Mouse (Mus musculus): Measurements from ENCODE around the gene Them4. TPM values are rescaled to one million over a fixed set of nuclear protein-coding genes. Genes with fewer than 3 reads are reported as not detected.
"Not testable (repeated sequence)": the region's sequence is repeated elsewhere in the genome, so short reads cannot be mapped to it uniquely, and the experiment has no call there.

The Them4 gene
- 20.2 and 21.5 TPM in 2 replicates for polyA plus RNA-seq (2015; fragmentation: Nextera tagmentation; extraction: Ambion mirVana)

- TF ChIP-seq CTCF (IDR thresholded peaks at IDR 0.05; ENCODE audit: low read depth), result peak; percentile 33; the same call in 1 of the 2 replicates
- H3K36me3 ChIP-seq (ENCODE audit: insufficient read depth, low read length), result no peaks in the 10 kb centered on the region
- no peaks in the 10 kb centered on the region for H3K9me3 ChIP-seq (replicated peaks; ENCODE audit: low read length)
- DNase-seq (ENCODE audit: low spot score), result peak; percentile 97
- peak within 1 kb of the TSS; percentile 44 for H3K4me3 ChIP-seq (replicated peaks; ENCODE audit: low read depth, low read length)
- WGBS, result 2% methylated on average over 47 of the region's 47 CpGs
- H3K27ac ChIP-seq, result peak within 1 kb of the TSS; percentile 85
- peak; percentile 99 for ATAC-seq (replicated peaks; ENCODE audit: low FRiP score, low read depth)
- peak within 1 kb of the TSS; percentile 66 for H3K9ac ChIP-seq (ENCODE audit: low read depth, low read length)
- 0 out of 2 replicates have a peak, but pooled peaks cover 4% of the 10 kb centered on the region for H3K4me1 ChIP-seq (replicated peaks; ENCODE audit: insufficient read depth, low read length)
- H3K4me2 ChIP-seq (ENCODE audit: low read length), result peak within 1 kb of the TSS; percentile 53
- H3K27me3 ChIP-seq (ENCODE audit: insufficient read depth, low read length), result no peaks in the 10 kb centered on the region
These were observed at the start of gene Them4 for GRCm38 (mm10) chr3:94309633-94310363. Them4 (plus strand) TSS chr3:94310089.

DNA sequence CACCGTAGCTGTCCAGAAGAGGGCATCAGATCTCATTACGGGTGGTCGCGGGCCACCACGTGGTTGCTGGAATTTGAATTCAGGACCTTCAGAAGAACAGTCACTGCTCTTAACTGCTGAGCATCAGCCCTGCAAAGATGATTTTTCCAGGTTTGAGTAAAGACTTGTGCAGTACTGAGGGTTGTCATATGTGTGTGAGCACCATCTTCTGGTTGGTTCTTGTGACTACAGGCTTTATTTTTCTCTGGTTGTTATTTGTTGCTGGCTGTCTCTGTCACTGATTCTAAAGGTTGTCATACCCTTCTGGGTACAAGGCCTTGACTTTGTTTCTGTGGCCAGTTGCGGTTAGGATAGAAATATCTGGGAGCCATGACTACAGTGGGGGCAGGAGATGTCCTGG, 49.3 kb upstream of the Them4 start:
- no peak; the same call in none of the 2 replicates for ATAC-seq (replicated peaks; ENCODE audit: low FRiP score, low read depth)
- H3K27ac ChIP-seq, result no peak overlapping the region
- H3K36me3 ChIP-seq (ENCODE audit: insufficient read depth, low read length), result no peaks in the 10 kb centered on the region
- peak; percentile 71 for TF ChIP-seq CTCF (IDR thresholded peaks at IDR 0.05; ENCODE audit: low read depth)
- H3K4me2 ChIP-seq (ENCODE audit: low read length), result no peak overlapping the region
- no peaks in the 10 kb centered on the region for H3K4me1 ChIP-seq (replicated peaks; ENCODE audit: insufficient read depth, low read length)
- H3K9me3 ChIP-seq (replicated peaks; ENCODE audit: low read length), result no peaks in the 10 kb centered on the region
- H3K9ac ChIP-seq (ENCODE audit: low read depth, low read length), result no peak overlapping the region
- no peaks in the 10 kb centered on the region for H3K27me3 ChIP-seq (ENCODE audit: insufficient read depth, low read length)
- 52% methylated on average over 6 of the region's 6 CpGs for WGBS
- H3K4me3 ChIP-seq (replicated peaks; ENCODE audit: low read depth, low read length), result no peak overlapping the region
- DNase-seq (ENCODE audit: low spot score), result peak; percentile 66

GRCm38 (mm10) chr3:94263736-94264135, 46.2 kb upstream of the Them4 start, which contains the start of gene Gm4778:
Gm4778 (plus strand) TSS chr3:94264036.
- not testable (repeated sequence) for H3K9ac ChIP-seq (ENCODE audit: low read depth, low read length); H3K4me2 ChIP-seq (ENCODE audit: low read length); H3K4me3 ChIP-seq (replicated peaks; ENCODE audit: low read depth, low read length); DNase-seq (ENCODE audit: low spot score); H3K9me3 ChIP-seq (replicated peaks; ENCODE audit: low read length); H3K36me3 ChIP-seq (ENCODE audit: insufficient read depth, low read length); H3K4me1 ChIP-seq (replicated peaks; ENCODE audit: insufficient read depth, low read length); ATAC-seq (replicated peaks; ENCODE audit: low FRiP score, low read depth); H3K27me3 ChIP-seq (ENCODE audit: insufficient read depth, low read length); H3K27ac ChIP-seq
- 100% methylated on average over 1 of the region's 1 CpGs for WGBS

DNA sequence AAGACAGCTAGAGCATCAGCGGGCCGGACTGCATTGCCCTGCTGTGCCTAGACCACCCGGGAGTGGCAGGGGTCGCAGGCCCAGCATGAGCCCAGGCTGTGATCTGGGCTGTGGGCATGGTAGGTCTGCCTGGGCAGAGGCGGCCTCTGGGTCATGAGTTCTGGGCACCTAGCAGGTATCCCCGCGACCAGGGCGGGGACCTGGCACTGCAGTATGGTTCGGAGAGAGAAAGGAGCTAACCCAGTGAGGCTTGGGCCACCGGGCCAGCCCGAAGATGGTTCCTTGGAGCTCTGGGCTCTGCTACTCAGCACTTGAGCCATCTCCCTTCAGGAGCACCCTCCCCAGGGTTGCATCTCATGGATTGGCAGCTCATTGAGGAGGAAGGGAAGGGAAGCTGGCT, 33.9 kb upstream of the Them4 start:
- Histone ChIP-seq H3K9ac (ENCODE audit: low read depth, low read length) (no peak overlapping the region), H3K4me3 (replicated peaks; ENCODE audit: low read depth, low read length) (no peak overlapping the region), H3K4me1 (replicated peaks; ENCODE audit: insufficient read depth, low read length) (no peaks in the 10 kb centered on the region), H3K27ac (no peak overlapping the region), H3K9me3 (replicated peaks; ENCODE audit: low read length) (no peaks in the 10 kb centered on the region), H3K27me3 (ENCODE audit: insufficient read depth, low read length) (no peaks in the 10 kb centered on the region), H3K4me2 (ENCODE audit: low read length) (no peak overlapping the region), H3K36me3 (ENCODE audit: insufficient read depth, low read length) (no peaks in the 10 kb centered on the region)
- 77% methylated on average over 11 of the region's 11 CpGs for WGBS
- ATAC-seq (replicated peaks; ENCODE audit: low FRiP score, low read depth) (no peak), DNase-seq (ENCODE audit: low spot score) (no peak)
- no peak for TF ChIP-seq CTCF (IDR thresholded peaks at IDR 0.05; ENCODE audit: low read depth)

GRCm38 (mm10) chr3:94305457-94305856, 4.4 kb upstream of the Them4 start:
- no peak for TF ChIP-seq CTCF (IDR thresholded peaks at IDR 0.05; ENCODE audit: low read depth)
- Histone ChIP-seq H3K9ac (ENCODE audit: low read depth, low read length) (no peak overlapping the region), H3K4me3 (replicated peaks; ENCODE audit: low read depth, low read length) (no peak overlapping the region), H3K36me3 (ENCODE audit: insufficient read depth, low read length) (no peaks in the 10 kb centered on the region), H3K9me3 (replicated peaks; ENCODE audit: low read length) (no peaks in the 10 kb centered on the region), H3K4me2 (ENCODE audit: low read length) (no peak overlapping the region), H3K27me3 (ENCODE audit: insufficient read depth, low read length) (no peaks in the 10 kb centered on the region), H3K4me1 (replicated peaks; ENCODE audit: insufficient read depth, low read length) (0 out of 2 replicates have a peak, but pooled peaks cover 4% of the 10 kb centered on the region), H3K27ac (no peak overlapping the region)
- ATAC-seq (replicated peaks; ENCODE audit: low FRiP score, low read depth), result no peak
- no peak for DNase-seq (ENCODE audit: low spot score)
- WGBS, result 80% methylated on average over 1 of the region's 1 CpGs

- TF ChIP-seq CTCF (IDR thresholded peaks at IDR 0.05; ENCODE audit: low read depth), result no peak
- 0 out of 2 replicates have a peak, but pooled peaks cover 4% of the 10 kb centered on the region for H3K4me1 ChIP-seq (replicated peaks; ENCODE audit: insufficient read depth, low read length)
- ATAC-seq (replicated peaks; ENCODE audit: low FRiP score, low read depth), result no peak
- H3K36me3 ChIP-seq (ENCODE audit: insufficient read depth, low read length), result no peaks in the 10 kb centered on the region
- H3K9ac ChIP-seq (ENCODE audit: low read depth, low read length), result no peak overlapping the region
- no peak overlapping the region for H3K27ac ChIP-seq
- no peaks in the 10 kb centered on the region for H3K9me3 ChIP-seq (replicated peaks; ENCODE audit: low read length)
- no peak overlapping the region for H3K4me3 ChIP-seq (replicated peaks; ENCODE audit: low read depth, low read length)
- H3K4me2 ChIP-seq (ENCODE audit: low read length), result no peak overlapping the region
- H3K27me3 ChIP-seq (ENCODE audit: insufficient read depth, low read length), result no peaks in the 10 kb centered on the region
- no peak for DNase-seq (ENCODE audit: low spot score)
These were observed 2.9 kb upstream of the Them4 start for GRCm38 (mm10) chr3:94306975-94307374.
